Mouse (Mus musculus) hindbrain, embryonic 11.5 days (tissue): ENCODE results near the gene Gm20388. TPM values are rescaled to one million over a fixed set of nuclear protein-coding genes. Genes with fewer than 3 reads are reported as not detected.

ENCODE experiments used
- ATAC-seq: fragments of 200-750 bp; cut with Nextera tagmentation; 2 replicates; pipeline ENCODE4 v1.8.0; 2017; ENCODE audit warnings: mild to moderate bottlenecking, moderate TSS enrichment, moderate library complexity; ENCODE audit not compliant: low FRiP score
- DNase-seq: peaks from one replicate; pipeline ENCODE4 v3.0.0-alpha.2; 2015; ENCODE audit warnings: low spot score
- H3K27ac ChIP-seq: fragments of 300-500 bp; sonication (generic); 2 replicates; pipeline ENCODE4 v1.5.1; 2014; ENCODE audit warnings: mild to moderate bottlenecking, low read depth, low read length
- H3K27me3 ChIP-seq: fragments of 300-500 bp; sonication (generic); 2 replicates; pipeline ENCODE4 v1.6.1; 2014; ENCODE audit warnings: mild to moderate bottlenecking, low read length, moderate library complexity, mixed read lengths; ENCODE audit not compliant: control insufficient read depth, insufficient read depth
- H3K36me3 ChIP-seq: fragments of 300-500 bp; sonication (generic); 2 replicates; pipeline ENCODE4 v1.6.1; 2014; ENCODE audit warnings: mild to moderate bottlenecking, low read length, moderate library complexity, mixed read lengths; ENCODE audit not compliant: control insufficient read depth, insufficient read depth
- H3K4me1 ChIP-seq: fragments of 300-500 bp; sonication (generic); replicated peaks from 2 replicates; pipeline ENCODE4 v1.6.1; 2014; ENCODE audit warnings: low read length, mixed read lengths; ENCODE audit not compliant: control insufficient read depth, insufficient read depth
- H3K4me2 ChIP-seq: fragments of 300-500 bp; sonication (generic); replicated peaks from 2 replicates; pipeline ENCODE4 v1.6.1; 2014; ENCODE audit warnings: mild to moderate bottlenecking, low read depth, low read length
- H3K4me3 ChIP-seq: fragments of 300-500 bp; sonication (generic); 2 replicates; pipeline ENCODE4 v1.5.1; 2014; ENCODE audit warnings: low read depth, low read length
- H3K9ac ChIP-seq: fragments of 300-500 bp; sonication (generic); 2 replicates; pipeline ENCODE4 v1.6.1; 2014; ENCODE audit warnings: low read depth, low read length
- H3K9me3 ChIP-seq: fragments of 300-500 bp; sonication (generic); 2 replicates; pipeline ENCODE4 v1.6.1; 2016; ENCODE audit warnings: low read length; ENCODE audit not compliant: control insufficient read depth
- WGBS: fragments of 180-500 bp; shearing (Covaris S2); extraction: QIAGEN DNeasy Blood & Tissue Kit; methylation state at CpG from one replicate; pipeline ENCODE4 v1.1.7; 2014; 5-methylcytosine and 5-hydroxymethylcytosine counted together
- polyA plus RNA-seq: library from polyadenylated mRNA; unstranded; fragments of >200 nt; fragmentation: Nextera tagmentation; extraction: Ambion mirVana; gene quantifications from 2 replicates; pipeline ENCODE4 v1.2.1, GENCODE M21; 2014

Gene Gm20388
- polyA plus RNA-seq, 1 experiment from 2014 or later, result 11.8 TPM

DNA sequence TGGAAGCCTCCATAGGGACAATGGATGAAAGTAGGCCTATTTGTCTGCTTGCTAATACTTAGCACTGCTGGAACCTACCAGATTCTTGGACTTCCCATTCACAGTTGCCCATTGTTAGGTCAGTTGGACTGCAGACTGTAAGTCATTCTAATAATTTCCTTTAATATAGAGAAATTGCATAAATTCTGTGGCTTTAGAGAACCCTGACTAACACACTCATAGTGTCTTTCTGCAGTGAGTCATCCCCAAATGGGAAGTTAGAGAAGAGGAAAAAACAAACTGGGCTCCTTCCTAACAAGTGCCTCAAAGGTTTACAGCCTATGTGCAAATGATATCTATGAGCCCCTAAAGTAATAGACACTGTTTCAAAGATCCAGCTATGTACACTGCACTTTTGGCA lies 3023.3 kb downstream of the Gm20388 start:
- ATAC-seq (no peak), DNase-seq (no peak)
- Histone ChIP-seq H3K36me3 (no peaks in the 10 kb centered on the region), H3K4me2 (no peak overlapping the region), H3K4me1 (no peaks in the 10 kb centered on the region; the same call in 1 of the 2 replicates), H3K27me3 (no peaks in the 10 kb centered on the region), H3K27ac (no peak overlapping the region), H3K9ac (no peak overlapping the region), H3K9me3 (no peaks in the 10 kb centered on the region), H3K4me3 (no peak overlapping the region)

DNA sequence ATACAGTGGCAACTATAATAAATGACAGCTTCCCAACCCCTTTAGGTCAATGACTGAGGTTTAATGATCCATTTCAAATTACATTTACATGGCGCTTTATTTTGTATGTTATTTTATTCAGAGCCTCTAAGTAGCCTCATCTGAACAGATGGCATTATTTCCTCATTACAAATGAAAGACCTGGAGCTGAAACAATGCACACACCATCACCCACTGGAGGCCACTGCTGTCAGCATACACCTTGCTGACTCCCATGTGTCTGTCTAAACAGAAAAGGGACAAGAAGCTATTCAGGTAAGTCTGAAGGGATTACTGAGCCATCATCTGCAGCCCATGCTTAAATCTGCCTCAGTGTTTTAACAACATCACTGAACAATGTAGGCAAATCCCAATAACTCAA lies 3024.5 kb downstream of the Gm20388 start:
- H3K27ac ChIP-seq, result no peak overlapping the region

GRCm38 (mm10) chr8:122935912-122936311 lies 3025.3 kb downstream of the Gm20388 start:
- Histone ChIP-seq H3K4me2 (no peak overlapping the region), H3K4me1 (no peaks in the 10 kb centered on the region; the same call in 1 of the 2 replicates), H3K9me3 (no peaks in the 10 kb centered on the region), H3K4me3 (no peak overlapping the region), H3K9ac (no peak overlapping the region), H3K27me3 (no peaks in the 10 kb centered on the region), H3K36me3 (no peaks in the 10 kb centered on the region), H3K27ac (no peak overlapping the region)
- no peak for DNase-seq
- 88% methylated on average over 3 of the region's 3 CpGs for WGBS
- no peak for ATAC-seq

More for the DNA sequence above, 3024.5 kb downstream of the Gm20388 start:
- H3K4me2 ChIP-seq, result no peak overlapping the region
- 82% methylated on average over 1 of the region's 1 CpGs for WGBS
- no peak overlapping the region for H3K9ac ChIP-seq
- no peak for DNase-seq
- ATAC-seq, result no peak
- H3K36me3 ChIP-seq, result no peaks in the 10 kb centered on the region
- no peaks in the 10 kb centered on the region; the same call in 1 of the 2 replicates for H3K4me1 ChIP-seq
- no peak overlapping the region for H3K4me3 ChIP-seq
- H3K27me3 ChIP-seq, result no peaks in the 10 kb centered on the region
- no peaks in the 10 kb centered on the region for H3K9me3 ChIP-seq

DNA sequence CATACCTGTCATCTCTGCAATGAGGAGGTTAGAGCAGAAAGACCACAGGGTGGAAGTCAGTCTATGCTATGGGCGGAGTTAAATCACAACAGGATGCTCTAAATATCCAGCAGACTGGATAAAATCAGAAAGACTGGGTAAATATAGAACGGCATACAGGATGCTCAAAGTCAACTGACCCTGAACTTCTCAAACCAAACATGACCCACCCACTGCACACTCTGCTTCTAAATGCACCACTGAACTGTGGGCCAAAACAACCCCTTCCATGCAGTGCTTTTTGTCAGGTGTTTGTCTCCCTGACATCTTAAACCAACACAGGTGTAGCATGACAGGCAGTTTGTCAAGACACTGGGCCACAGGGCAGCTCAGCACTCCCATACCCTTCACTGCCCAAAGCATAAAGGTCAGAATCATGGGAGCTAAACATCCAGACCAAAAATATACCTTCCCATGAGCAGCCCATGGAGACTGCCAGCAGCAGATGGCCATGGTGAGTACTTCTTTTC lies 3027.0 kb downstream of the Gm20388 start:
- H3K27me3 ChIP-seq, result no peaks in the 10 kb centered on the region
- DNase-seq (no peak), ATAC-seq (no peak)
- 87% methylated on average over 2 of the region's 2 CpGs for WGBS
- H3K27ac ChIP-seq, result no peak overlapping the region
- no peaks in the 10 kb centered on the region for H3K9me3 ChIP-seq
- H3K36me3 ChIP-seq, result no peaks in the 10 kb centered on the region
- no peak overlapping the region for H3K4me3 ChIP-seq
- H3K9ac ChIP-seq, result no peak overlapping the region
- H3K4me1 ChIP-seq, result no peaks in the 10 kb centered on the region; the same call in 1 of the 2 replicates
- no peak overlapping the region for H3K4me2 ChIP-seq

DNA sequence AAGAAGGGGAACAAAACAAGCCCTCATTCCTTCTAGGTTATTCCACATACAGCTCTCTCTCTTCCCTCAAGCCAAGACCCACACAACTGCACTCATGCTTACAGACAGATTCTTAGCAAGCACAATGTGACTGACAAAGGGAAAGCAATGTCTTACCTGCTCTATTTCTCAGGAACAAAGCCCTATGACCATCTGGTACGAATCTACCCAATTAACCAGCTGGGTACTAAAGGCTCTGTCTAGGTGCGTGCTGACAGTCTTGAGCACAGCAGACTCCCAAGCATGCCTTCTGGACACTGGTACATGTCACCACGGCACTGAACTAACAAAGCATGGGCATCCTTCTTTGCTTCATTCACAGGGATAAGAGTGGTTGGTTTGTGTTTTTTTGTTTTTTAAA lies 3027.5 kb downstream of the Gm20388 start:
- no peak for ATAC-seq
- no peak overlapping the region for H3K27ac ChIP-seq
- DNase-seq, result no peak
- no peak overlapping the region for H3K4me3 ChIP-seq
- no peaks in the 10 kb centered on the region; the same call in 1 of the 2 replicates for H3K4me1 ChIP-seq
- H3K27me3 ChIP-seq, result no peaks in the 10 kb centered on the region
- no peaks in the 10 kb centered on the region for H3K9me3 ChIP-seq
- H3K36me3 ChIP-seq, result no peaks in the 10 kb centered on the region
- 73% methylated on average over 3 of the region's 3 CpGs for whole genome bisulfite sequencing
- H3K4me2 ChIP-seq, result no peak overlapping the region
- H3K9ac ChIP-seq, result no peak overlapping the region

GRCm38 (mm10) chr8:122938591-122938990 lies 3027.9 kb downstream of the Gm20388 start:
- no peaks in the 10 kb centered on the region for H3K27me3 ChIP-seq
- H3K4me1 ChIP-seq, result no peaks in the 10 kb centered on the region; the same call in 1 of the 2 replicates
- no peak overlapping the region for H3K9ac ChIP-seq
- no peak overlapping the region for H3K4me2 ChIP-seq
- DNase-seq (no peak), ATAC-seq (no peak)
- no peak overlapping the region for H3K4me3 ChIP-seq
- no peak overlapping the region for H3K27ac ChIP-seq
- WGBS, result 57% methylated on average over 4 of the region's 4 CpGs
- H3K36me3 ChIP-seq, result no peaks in the 10 kb centered on the region
- no peaks in the 10 kb centered on the region for H3K9me3 ChIP-seq

GRCm38 (mm10) chr8:122942803-122943713 lies 3032.4 kb downstream of the Gm20388 start:
- Histone ChIP-seq H3K4me2 (no peak overlapping the region), H3K4me1 (no peaks in the 10 kb centered on the region), H3K9ac (no peak overlapping the region), H3K4me3 (no peak overlapping the region), H3K27ac (no peak overlapping the region), H3K36me3 (no peaks in the 10 kb centered on the region), H3K27me3 (no peaks in the 10 kb centered on the region), H3K9me3 (no peaks in the 10 kb centered on the region)
- no peak for ATAC-seq
- 76% methylated on average over 9 of the region's 9 CpGs for WGBS
- no peak for DNase-seq

DNA sequence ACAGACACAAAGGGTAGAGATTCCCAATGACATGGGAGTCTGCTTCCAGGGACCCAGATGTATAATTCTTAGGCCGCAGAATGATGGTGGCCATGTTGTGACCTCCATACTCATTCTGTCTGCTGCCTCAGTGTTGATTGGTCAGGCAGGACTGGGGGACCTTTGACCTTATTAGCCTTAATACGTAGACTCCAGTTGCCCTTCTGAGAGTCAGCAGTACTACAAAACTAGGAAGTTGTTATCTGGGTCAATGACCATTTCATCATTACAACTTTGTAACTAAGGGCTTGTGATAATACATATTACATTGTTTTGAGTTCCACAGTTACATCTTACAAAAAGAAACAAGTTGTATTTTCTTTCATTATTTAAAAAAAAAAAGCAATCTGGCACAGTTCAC lies 3035.1 kb downstream of the Gm20388 start:
- DNase-seq (no peak), ATAC-seq (no peak)
- no peak overlapping the region for H3K4me3 ChIP-seq
- no peaks in the 10 kb centered on the region for H3K4me1 ChIP-seq
- WGBS, result 81% methylated on average over 2 of the region's 2 CpGs
- H3K4me2 ChIP-seq, result no peak overlapping the region
- no peak overlapping the region for H3K9ac ChIP-seq
- H3K9me3 ChIP-seq, result no peaks in the 10 kb centered on the region
- H3K36me3 ChIP-seq, result no peaks in the 10 kb centered on the region
- H3K27me3 ChIP-seq, result no peaks in the 10 kb centered on the region
- H3K27ac ChIP-seq, result no peak overlapping the region

GRCm38 (mm10) chr8:122949701-122950100 lies 3039.1 kb downstream of the Gm20388 start:
- Histone ChIP-seq H3K27ac (no peak overlapping the region), H3K36me3 (no peaks in the 10 kb centered on the region), H3K27me3 (no peaks in the 10 kb centered on the region), H3K4me2 (no peak overlapping the region), H3K4me1 (no peaks in the 10 kb centered on the region), H3K9me3 (no peaks in the 10 kb centered on the region), H3K4me3 (no peak overlapping the region), H3K9ac (no peak overlapping the region)
- ATAC-seq, result no peak
- no peak for DNase-seq
- WGBS, result 86% methylated on average over 5 of the region's 5 CpGs
